Mouse (Mus musculus) CD4-positive, CD25-positive, alpha-beta regulatory T cell, adult 2 months (primary cell): ENCODE results near the gene Gpr155.
A peak's percentile ranks its signal among the peaks of the same experiment; 100 is the strongest.

Experiments used
- DNase-seq: peaks from one replicate; pipeline ENCODE4 v3.0.0-alpha.2; 2012; ENCODE audit warnings: low read depth, low spot score

Gpr155 gene

DNA sequence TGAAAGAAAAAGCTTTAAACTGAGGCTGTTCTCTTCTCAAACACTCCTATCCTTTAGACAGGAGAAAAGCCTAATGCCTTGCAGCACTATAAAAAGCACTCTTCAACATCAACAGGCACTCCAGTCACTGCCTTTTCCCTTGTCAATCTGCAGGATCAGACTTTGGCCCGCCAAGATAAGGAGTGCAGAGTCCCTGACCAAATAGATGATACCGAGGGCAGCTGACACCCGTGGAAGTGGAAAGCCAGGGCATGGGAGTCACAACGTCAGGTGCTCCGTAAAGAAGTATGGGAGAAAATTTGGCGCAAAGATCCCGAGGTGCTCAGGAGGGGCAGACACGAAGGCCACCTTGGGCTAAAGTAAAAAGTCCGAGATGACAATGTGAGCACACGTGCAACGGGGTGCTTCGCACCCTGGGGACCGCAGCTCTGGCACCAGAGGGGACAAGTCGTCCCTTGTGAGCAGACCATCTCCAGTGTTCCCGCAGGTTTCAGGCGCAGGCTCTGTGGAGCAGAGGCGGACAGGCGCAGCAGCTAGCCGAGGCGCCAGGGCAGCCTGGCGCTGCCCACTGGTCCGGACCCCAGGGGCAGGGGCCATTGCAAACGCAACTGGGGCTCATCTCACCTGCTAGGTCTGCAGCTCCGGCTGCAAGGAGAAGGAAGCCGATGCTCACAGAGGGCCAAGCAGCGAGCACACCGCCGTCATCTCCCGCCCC lies 574 bp downstream of the Gpr155 start:
- DNase-seq = no peak

DNA sequence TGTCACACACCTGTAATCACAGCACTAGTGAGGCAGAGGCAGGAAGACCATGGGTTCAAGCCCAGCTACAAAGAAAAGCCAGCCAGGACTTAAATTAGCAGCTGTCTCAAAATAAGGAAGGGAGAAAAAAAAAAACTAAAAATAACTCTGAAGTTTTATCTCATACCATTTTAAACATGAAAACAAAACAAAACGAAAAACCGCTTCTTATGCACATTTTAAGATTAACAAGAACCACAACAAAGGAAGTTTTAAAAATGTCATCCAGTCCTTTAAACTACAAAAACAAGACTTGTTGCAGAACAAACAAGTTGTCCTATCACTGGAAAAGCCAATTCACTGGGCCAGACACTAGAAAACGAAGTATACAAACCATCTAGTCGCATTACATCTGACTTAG lies 1.2 kb downstream of the Gpr155 start:
- peak; percentile 33 for DNase-seq

DNA sequence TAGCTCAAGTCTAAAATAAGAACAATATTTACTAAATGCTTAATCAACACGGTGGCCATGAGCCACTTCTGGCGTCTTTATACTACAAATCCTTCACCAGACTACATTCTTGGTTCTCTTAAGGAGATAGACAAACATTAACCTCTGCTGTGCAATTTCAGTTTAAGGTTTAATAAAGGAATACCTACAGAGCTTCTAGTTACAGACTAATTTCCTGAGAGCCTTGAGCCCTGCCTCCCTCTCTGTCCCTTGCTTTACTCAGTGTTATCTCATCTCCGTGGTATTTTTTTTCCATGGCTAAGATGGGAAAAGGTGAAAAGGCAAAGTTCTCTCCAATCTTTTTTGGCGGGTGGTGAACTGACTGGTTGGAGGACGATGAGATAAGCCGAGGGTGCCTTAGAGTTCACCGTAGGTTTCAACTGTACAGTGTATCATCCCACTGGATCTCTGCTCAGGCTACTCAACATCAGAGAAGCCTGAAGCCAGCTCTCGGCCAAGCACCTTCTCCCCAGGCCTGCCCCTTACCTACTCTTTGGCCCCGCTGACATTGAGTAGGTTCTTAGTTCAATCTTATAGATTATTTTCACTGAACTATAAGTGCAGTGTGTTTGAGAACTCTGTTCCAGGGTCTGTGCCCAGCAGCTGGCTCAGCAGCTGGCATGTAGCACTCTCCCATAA lies 5.9 kb downstream of the Gpr155 start:
- DNase-seq = no peak

DNA sequence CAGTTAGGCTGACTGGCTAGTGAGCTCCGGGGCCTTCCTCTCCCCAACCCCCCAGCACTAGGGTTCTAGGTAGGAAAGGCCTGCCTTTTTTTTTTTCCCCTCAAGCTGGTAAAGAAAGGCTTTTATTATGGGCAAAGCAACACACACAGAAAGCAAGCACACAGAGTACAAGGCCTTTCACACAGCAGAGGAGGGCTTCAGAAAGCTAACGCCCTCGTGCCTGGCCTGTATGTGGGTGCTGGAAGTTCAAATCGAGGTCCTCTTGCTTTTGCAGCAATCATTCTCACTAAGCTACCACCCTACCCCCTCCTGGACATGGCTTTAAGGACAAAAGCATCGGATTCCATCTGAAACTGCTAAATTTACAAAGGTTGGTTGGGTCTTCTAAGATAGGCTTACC lies 6.7 kb downstream of the Gpr155 start:
- DNase-seq = no peak

DNA sequence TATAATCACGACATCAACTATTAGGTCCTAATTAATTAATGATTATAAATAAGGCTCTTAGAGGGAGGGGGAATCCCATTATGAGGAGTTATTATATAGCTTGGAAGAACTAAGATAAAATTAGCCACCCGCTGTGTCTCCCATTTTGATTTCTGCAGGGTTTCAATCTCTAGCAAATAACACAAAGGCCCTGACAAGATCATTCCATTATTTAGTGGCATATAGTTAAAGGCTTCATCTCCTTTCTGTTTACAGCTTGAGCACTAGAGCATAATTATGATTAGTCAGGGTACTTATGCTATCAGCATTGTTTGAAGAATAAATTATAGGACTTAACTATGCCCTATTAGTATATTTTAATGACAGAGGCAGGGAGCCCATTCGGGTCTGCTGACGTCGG lies 8.0 kb downstream of the Gpr155 start:
- DNase-seq = no peak

DNA sequence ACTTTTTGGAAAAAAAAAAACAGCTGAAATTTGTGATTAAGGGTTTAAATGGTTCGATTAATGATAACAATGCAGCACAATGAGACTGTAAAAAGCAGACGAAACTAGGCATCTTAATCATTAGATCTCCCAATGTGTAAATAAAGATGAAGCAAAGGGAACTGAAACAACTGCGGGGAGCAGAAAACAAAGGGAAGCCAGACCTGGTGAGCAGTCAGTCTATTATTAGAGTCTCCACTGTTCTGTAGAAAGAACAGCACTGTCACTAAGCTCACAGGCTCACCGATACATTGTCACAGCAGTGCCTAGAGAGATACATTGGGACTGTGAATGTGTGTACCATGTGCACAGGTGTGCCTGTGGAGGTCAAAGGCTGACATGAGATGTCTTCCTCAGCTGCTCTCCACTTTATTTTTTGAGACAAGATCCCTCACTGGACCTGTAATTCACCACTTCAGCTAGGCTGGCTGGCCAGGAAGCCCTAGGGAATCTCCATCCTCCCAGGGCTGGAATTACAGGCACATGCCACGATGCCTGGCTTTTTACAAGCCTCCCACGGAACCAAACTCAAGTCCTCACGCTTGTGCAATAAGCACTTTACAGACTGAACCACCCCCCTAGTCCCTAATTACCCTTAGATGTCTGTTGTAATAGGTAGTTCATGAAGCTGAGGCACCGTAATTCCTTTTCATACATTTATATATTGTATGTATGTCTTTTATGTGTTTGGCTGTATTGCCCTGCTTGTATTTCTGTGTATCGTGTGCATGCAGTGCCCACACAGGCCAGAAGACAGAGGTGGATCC lies 14.6 kb downstream of the Gpr155 start:
- DNase-seq = no peak

DNA sequence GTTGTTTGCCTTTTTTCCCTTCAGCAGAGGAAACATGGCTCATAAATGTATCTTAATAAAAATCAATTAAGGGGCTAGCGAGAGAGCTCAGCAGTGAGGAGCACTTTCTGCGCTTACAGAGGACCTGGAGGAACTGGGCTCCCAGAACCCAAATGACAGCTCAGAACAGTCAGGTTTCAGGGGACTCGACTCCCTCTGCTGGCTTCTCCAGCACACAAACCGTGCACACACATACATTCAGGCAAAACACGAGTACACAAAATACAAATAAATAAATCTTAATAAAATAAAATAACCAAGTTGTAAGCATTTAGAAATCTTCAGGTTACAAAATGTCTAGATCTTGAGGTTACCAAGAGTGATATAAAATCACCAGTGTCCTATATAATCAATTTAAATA lies 22.9 kb downstream of the Gpr155 start:
- peak; percentile 18 for DNase-seq

DNA sequence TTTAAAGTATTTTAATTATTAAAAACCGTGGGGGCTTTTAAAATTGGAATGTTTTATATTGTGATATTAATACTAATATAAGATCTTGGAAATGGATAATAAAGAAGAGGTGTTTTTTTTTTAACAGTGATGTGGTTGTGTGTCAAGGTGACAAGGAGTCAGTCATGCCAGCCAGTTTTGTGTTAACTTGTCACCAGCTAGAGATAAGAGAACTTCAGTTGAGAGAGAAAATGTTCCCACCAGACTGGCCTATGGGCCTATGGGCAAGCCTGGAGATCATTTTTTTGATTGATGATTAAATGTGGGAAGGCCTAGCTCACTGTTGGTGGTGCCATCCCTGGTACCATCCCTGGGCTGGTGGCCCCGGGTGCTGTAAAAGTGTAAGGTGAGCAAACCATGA lies 25.8 kb downstream of the Gpr155 start:
- no peak for DNase-seq

DNA sequence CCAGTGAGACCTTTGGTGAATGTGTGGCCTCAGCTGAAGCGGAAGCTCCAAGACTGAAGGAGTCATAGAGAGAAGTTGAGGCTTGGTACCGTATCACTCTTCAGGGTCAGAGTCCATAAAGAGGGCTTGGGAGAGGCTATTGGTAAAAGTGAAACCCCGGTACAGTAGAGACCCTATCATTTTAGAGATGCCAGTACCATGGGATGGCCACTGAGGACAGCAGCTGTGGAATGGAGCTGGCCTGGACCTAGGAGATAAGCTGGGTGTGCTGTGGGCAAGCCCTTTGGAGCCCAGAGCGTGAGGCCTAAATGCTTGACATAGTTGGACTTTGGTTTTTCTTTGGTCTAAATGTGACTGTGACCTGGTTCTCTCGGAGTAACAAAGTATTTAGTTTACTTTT lies 26.4 kb downstream of the Gpr155 start:
- no peak for DNase-seq

DNA sequence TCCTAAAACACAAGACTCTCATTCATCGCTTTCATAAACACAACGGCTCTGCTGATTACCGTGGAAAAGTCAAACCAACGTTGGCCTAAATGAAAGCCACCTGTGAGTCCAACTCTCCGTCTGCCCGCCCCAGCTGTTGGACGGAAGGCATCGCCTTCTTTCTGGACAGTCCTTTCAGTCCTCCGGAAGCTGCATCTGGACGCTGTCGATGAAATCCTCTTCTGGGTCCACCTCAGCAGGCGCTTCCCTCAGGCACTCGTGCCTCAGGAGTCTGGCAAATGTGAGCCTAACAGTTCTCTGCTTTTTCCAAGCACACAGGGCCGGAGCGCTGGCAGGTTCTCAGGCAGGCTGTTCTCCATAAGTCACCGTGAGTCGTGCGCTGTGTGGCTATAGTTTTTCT lies 29.4 kb downstream of the Gpr155 start:
- DNase-seq = no peak

DNA sequence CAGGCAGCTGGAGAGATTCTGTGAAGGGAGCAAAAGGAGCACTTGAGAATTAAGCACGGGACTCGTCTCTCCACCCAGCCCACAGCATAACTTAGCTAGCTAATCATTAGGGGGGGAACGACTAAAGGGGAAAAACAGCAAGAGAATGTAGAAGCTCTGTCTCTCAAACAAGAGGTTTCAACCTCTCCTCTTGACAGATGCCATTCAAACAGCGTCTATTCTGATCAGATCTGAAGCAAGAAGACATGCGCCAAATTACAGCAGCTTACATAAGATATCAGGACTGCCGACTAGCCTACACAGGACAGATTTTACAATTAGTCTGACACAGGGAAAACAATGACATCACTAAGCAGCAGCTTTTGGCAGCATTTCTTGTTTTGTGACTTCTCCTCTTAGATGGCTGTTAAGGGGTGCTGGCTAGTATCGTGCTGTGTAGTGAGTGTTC lies 34.4 kb downstream of the Gpr155 start:
- no peak for DNase-seq

DNA sequence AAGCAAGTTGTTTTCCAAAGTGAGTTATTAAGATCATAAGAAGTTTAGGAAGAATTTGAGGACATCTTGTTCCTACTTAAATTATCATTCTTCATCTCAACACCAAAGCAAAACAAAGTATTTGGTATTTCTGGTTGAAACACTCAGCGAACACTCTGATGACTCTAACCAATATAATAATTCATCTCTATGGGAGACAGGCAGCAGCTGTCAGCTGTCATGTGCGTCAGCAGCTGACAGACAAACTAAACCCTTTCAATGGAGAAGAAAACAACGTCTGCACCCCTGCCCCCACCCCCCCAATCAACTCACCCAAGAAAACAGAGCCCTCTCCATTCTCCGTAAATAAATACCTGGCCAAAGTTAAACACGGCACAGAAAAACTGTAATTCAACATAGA lies 34.9 kb downstream of the Gpr155 start:
- DNase-seq = no peak

DNA sequence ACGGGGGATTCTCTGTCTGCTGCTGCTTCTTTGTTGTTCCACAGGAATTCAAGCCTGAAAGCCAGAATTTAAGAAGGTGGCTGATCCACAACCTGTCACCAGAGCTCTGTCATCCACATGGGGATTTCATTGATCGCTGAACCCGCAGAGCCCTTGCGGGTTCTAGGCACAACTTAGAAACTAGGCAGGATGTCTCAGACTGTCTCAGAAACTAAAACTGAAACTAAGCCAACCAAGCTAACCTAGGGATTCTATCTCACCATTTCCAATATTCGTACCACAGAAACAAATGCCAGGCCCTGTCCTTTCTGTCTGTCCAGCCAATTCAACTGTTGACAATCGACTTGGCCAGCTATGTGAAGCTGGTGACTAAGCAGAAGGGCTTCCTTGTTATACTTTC lies 38.2 kb downstream of the Gpr155 start:
- DNase-seq = peak; percentile 12

DNA sequence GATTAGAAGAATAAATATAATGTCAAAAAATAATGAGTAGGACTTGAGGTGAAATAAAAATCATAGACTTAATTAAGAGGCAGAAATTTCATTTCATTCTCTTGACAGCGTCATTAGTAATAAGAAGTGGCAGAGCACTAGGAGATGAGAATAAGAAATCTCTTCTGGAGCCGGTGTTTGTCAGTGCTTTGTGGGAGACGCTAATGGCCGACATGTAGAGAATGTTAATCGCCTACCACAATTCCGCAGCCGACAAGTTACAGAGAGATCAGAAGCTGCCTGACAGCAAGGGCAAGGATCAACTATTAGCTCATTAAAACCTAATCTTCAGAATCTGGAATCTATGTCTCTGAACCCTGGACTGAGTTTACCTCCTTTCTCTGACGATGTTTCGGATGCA lies 38.6 kb downstream of the Gpr155 start:
- DNase-seq = no peak

DNA sequence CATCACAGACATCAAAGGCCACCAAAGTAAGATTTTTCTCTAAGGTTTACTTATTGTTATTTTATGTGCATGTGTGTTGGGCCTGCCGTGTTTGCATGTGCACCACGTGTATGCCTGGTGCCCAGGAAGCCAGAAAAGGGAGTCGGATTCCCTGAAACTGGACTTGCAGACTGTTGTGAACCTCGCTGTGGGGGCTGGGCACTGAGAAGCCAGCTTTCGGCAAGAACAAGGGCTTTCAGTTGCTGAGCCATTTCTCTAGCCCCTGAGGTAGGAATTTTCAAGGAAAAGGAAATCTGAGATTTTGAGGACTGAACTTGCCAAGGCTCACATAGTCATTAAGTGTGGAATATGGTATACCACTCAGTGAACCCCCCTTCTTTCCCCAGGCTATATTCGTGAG lies 39.2 kb downstream of the Gpr155 start:
- no peak for DNase-seq

DNA sequence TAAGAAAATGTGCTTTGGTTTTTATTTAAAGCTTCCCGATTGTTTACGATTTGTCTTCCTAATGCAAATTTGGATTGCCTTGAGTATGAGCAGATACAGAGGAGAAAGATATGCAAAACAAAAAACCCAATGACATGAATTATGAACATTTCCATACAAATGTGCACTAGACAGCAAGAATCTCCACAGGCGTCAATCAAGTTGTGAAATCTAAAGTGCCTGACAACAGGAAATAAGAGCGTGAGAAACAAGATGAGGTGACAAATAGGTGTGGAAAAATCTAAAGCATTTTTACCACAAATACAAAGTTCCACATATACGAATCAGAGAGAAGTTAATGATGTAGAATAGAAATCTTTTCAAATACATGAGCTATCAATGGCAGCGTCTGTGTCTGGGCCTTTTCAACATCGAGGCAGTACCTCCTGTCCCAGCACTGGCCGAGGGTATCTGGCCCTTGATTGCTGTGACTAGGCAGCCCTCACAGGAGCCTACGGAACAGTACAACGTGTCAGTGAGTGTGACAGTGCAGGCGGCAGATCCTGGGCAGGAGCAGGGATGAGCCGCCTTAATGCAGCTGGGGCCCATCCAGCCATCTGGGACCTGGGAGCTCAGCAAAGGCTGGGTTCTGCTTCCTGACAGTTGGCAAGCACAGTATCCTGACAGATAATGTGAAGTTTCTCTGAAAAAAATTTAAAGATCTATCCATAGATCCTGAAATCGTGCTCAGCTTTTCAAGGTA lies 39.9 kb downstream of the Gpr155 start:
- DNase-seq = peak; percentile 34

DNA sequence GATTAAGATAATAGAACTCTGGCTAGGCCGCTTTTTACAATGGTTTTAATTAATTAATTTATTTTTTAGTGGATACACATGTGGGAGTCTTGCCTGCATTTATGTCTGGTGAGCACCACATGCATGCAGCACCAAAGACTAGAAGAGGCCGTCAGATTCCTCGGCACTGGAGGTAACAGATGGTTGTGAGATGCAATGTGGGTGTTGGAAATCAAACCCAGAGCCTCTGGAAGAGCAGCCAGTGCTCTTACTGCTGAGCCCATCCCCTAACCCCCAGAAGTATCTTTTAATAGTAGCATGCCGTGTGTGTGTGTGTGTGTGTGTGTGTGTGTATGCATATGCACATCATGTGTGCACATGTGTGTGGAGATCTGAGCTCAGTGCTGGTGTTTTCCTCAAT lies 41.2 kb downstream of the Gpr155 start:
- DNase-seq = no peak

DNA sequence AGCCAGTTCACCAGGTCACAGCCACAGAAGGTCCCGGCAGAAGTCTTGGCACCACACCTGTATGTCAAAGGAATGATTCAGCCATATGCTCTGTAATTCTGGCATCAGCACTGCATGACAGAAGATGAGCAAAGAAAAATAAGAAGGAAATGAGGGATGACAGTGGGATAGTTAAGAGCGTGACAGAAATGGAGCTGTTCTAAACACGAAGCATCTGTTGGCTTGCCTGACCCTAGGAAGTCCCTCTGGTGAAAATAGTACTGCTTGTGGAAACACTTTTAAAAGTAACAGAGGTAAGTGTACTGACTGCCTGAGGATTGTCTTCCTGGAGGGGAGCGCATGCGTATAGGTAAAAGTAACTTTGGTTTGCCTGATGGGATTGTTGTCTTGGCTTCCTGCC lies 42.7 kb downstream of the Gpr155 start:
- no peak for DNase-seq

DNA sequence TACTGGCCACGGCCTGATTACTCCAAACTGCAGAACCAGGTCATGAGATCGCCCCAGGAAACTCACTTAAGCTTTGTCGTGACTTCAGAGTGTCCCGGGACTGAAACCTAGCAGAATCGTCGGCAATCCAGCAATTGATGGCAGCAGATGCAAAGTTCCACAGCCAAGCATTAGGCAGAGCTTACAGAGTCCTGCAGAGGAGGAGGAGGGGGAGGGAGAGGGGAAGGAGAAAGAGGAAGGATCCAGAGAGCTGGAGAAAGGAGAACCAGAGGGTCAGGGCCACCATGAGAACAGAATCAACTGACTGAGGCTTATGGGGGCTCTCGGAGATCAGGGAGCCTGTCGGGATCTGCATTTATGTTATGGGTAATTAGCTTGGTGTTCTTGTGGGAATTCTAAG lies 48.0 kb downstream of the Gpr155 start:
- DNase-seq = no peak

DNA sequence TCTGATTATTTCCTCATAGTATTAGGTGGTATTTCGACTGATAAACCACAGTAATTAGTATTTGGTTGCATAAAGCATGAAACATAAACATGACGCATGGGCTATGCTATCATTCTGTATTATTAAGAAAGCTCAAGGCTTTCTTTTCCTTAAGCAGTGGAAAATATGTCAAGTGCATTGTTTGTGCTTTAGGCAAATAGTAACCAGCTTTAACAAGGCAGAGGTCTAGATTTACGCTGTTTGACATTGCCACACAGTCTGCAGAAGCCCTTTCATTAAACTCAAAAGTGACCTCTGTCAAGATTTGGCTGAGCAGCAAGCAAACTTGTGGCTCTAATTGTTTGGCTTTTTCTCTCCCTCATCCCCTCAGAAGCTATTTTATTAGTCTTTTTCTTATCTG lies 50.4 kb downstream of the Gpr155 start:
- DNase-seq = no peak

DNA sequence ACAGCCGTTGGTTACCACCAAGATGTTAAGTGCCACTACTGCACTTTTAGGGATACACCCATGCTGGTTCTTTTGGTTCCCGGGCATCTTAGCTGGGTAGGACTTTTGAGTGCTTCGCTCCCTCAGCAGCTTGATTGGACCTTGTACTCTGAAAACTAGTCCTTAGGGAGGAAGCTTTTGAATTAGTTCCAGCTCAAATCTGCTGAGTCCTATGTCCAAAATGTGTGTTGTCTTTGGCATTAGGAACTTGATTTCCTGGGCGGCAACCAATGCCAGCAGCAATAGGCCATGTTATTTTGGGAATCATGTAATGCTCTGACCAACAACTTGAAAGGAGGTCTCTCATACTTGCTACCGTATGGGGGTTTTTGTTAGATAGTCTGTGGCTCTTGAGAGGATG lies 60.5 kb downstream of the Gpr155 start:
- DNase-seq = no peak

DNA sequence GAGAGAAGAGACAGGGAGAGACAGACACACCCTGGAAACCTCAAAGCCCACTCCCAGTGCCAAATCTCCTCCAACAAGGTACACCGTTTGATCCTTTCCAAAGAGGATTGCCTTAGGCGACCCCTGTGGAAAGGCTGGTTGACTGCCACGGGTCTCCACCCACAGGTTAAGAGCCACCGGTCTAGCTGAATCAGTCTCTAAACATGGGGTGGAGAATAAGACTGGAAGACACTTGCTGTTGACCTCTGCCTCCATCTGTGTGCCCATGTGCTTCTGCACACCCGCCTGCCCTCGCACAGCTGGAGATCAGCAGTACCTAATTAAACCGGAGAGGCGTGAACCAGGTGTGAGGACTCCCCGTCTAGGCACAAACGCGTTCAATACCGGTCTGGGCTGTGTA lies 63.4 kb downstream of the Gpr155 start:
- DNase-seq = no peak
